Mouse (Mus musculus): ENCODE data around the gene Pla2g6.

The Pla2g6 gene

DNA sequence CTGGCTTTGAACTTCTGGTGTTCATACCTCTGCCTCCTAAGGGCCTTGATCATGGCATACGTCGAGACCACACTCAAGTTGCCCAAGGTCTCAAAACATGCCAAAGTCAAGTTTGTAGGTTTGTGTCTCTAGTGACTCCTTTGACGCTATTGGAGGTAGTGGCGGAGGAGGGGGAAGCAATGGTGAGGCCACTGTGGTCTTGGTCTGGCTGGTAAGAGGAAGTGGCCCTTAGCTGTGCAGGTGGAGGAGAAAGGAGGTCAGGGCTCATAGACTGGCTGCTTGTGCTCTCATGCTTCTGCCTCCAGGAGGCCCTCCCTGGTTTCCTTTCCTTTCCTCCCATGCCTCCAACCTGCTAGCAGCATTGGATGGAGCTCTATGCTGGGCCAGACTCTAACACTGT, 22.7 kb upstream of the Pla2g6 start:
- no peak for DNase-seq (ENCODE audit: low spot score)

- no peak for DNase-seq (ENCODE audit: low spot score)
These were observed 20.5 kb upstream of the Pla2g6 start for GRCm38 (mm10) chr15:79348651-79349050.

DNA sequence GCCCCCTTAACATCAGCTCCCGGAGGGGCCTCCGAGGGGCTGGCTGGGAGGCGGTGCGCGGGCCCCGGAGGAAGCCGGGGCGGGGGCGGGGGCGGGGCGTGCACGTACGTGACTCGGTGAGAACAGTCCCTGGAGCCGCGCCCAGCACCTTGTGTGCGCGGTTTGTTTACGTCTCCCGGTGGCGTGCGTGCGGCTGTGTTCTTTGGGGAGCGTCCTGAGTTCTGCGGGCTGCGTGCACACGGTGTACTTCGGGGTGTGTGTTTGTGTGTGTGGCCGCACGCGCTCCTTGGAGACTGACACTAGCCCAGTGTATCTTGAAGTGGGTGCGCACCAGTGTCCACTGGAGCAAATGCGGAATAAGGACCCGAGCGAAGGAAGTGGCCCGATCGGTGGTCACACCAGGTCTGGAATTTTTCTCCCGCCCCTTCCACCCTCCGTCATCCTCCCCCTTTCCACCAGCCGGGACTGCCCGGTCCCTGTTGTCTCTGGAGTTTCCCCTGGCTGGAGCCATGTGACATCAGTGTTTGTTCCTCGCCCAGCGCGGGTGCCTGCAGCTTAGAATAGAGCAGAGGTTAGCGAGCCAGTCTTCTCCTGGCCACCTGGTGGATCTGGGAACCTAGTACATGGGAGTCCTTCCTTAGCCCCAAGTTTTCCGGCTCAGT, 19.8 kb upstream of the Pla2g6 start:
- DNase-seq (ENCODE audit: low spot score) = peak; percentile 88

GRCm38 (mm10) chr15:79347165-79347844, 19.1 kb upstream of the Pla2g6 start:
- DNase-seq (ENCODE audit: low spot score) = peak; percentile 94

- DNase-seq (ENCODE audit: low spot score) = no peak
These were observed 18.0 kb upstream of the Pla2g6 start, which contains the start of gene Maff for GRCm38 (mm10) chr15:79346051-79346793. Gene Maff, plus strand, starts transcription at chr15:79346621.

DNA sequence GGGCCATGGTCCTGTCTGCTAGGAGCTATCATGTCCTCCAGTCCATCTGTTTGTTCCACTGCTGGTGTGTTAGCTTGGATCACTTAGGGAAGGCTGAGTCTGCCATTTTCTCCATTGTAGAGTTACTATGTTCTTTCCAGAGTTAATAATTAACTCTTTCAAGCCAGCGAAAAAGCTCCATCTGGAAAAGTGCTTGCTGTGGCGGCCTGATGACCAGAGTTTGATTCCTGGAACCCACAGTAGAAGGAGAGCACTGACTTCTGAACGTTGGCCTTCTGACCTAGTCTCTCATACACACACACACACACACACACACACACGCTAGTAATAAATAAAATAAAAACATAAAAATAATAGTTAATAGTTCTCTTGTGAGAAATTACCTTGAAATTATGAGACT, 16.4 kb upstream of the Pla2g6 start:
- no peak for DNase-seq (ENCODE audit: low spot score)

GRCm38 (mm10) chr15:79342641-79343337, 14.6 kb upstream of the Pla2g6 start:
- DNase-seq (ENCODE audit: low spot score) = no peak

DNA sequence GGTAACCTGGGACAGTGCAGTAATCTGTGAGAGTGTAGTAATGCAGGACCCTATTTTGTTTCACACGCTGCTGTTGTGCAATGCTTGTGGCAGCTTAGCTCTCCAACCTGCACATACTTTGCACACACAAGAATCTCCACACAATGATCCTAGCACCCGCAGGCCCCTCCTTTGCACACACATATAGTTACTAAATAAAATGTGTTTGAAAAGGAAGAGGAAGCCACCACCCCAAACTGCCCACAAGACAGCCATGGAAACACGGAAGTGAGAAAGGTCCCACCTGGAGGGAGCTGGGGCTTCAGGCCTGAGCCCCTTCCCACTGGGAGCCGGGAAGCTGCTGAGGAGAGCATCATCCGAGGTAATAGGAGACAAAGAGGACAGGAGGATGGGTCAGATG, 10.8 kb upstream of the Pla2g6 start:
- DNase-seq (ENCODE audit: low spot score) = no peak

- DNase-seq (ENCODE audit: low spot score) = no peak
These were observed 7.0 kb upstream of the Pla2g6 start for GRCm38 (mm10) chr15:79335061-79335655.

GRCm38 (mm10) chr15:79333409-79333808, 5.2 kb upstream of the Pla2g6 start:
- peak; percentile 87 for DNase-seq (ENCODE audit: low spot score)

- no peak for DNase-seq (ENCODE audit: low spot score)
These were observed 2.3 kb upstream of the Pla2g6 start for GRCm38 (mm10) chr15:79330521-79330920.

- DNase-seq (ENCODE audit: low spot score) = no peak
These were observed 1.8 kb upstream of the Pla2g6 start for GRCm38 (mm10) chr15:79329979-79330363.

GRCm38 (mm10) chr15:79329346-79329978, 1.3 kb upstream of the Pla2g6 start:
- no peak for DNase-seq (ENCODE audit: low spot score)

DNA sequence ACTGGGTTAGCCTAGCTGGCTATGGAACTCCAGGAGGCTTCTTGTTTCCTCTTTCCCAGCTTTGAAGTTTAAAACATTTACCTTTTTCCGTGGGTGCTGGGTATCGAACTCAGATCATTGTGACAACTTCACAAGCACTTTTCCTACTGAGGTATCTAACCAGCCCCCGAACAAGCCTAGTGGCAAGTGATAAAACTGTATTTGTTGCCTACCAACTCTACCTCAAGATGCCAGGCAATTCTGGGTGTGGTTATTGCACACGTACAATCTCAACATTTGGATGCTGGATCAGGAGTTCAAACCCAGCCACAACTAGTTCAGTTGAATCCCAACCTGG, 717 bp upstream of the Pla2g6 start:
- DNase-seq (ENCODE audit: low spot score) = no peak

DNA sequence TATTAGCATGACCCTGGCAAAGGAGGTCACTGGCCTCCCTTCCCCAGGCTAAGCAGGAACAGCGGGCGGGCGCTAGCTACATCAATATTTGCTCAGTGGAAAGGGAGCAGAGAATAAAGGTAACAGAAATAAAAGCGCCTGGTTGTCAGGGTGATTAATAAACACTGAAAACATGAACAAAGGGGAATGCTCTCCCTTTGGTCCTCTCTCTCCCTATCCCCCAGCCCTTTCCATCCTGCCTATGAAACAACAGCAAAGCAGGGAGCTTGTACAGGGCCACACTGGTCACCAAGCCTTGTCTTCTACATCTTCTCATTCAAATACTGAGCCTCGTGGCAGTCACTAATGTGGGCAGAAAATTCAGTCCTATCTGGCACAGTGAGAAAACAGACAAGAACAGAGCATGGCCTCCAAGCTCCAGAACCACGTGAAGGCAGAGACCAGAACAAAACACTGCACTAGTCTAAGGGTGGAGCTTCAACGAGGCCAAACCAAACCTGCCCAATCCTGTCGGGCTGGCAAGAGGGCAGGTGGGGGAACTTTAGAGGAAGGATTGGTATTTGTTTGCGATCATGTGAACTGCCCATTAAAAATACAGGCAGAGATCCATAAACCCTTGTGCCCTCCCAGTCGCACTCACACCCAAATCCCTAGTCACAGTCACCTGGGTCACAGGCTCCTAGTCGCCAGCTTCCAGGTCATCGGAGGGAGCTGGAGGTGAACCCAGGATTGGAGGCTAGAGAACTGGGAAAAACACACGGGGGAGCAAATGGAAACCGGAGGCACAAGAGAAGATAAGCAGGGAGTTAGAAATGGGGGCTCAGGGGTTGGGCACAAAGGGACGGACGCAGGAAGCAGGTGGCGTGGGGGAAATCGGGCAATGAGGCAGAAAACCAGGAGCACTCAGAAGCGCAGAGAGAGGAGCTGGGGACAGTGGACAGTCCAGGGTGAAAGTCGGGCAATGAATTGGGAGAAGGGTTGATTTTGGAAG, 924 bp downstream of the Pla2g6 start:
- peak; percentile 79 for DNase-seq (ENCODE audit: low spot score)

DNA sequence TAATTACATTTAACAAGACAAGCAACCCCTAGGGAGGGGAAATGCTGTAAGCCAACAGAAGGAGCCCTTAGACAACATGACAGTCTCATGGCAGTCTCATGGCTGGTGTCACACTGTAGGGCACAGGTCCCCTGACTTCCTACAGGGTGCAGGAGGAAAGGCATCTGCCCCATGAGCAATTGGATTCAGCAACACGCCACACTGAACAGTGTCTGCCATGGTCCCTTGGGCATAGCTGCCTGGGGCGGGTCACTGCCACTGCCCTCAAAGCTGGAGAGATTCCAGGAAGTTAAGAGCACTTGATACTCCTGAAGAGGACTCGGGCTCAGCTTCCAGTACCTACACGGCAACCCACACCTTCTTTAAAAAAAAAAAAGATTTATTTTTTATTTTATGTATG, 1.9 kb downstream of the Pla2g6 start:
- peak; percentile 90 for DNase-seq (ENCODE audit: low spot score)

DNA sequence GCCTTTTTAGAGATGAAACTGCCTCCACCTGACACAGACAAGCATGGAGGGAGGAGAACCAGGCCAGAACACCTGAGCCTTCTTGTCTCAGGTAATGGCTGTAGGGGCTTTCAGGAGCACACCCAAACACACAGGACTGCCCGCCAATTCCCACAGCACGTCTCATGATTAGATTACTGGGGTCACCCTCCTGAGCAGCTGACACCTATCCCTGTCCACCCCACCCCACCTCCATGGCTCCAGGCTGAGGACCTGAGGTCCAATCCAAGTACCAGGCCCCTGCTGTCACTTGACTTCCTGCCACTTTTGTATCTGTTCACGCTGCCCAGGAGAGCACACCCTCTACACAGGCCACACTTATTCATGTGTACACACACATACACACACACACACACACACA, 2.4 kb downstream of the Pla2g6 start:
- DNase-seq (ENCODE audit: low spot score) = no peak

- DNase-seq (ENCODE audit: low spot score) = no peak
These were observed 3.8 kb downstream of the Pla2g6 start for GRCm38 (mm10) chr15:79324373-79324772.

DNA sequence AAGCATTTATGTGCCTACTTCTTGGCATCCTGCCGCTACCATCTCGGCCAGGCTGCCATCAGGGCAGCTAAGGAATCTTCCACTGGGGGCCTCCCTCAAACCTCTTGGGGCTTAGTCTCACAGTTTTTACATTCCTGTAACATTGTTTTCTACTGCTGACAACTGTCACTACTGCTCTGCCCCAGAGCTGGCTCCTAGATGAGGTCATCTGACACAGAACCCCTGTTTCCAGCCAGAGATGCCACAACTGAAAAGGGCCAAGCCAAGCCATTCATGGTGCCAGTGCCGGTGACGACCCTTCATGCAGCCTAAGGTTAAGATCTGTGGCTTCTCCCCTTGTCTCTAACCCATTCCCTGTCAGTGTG, 4.4 kb downstream of the Pla2g6 start:
- no peak for DNase-seq (ENCODE audit: low spot score)

- DNase-seq (ENCODE audit: low spot score) = peak; percentile 93
These were observed 5.0 kb downstream of the Pla2g6 start for GRCm38 (mm10) chr15:79322991-79323790.
